Comparison of ENCODE assay signal across 26 mouse cellular contexts in the genomic region with DNA sequence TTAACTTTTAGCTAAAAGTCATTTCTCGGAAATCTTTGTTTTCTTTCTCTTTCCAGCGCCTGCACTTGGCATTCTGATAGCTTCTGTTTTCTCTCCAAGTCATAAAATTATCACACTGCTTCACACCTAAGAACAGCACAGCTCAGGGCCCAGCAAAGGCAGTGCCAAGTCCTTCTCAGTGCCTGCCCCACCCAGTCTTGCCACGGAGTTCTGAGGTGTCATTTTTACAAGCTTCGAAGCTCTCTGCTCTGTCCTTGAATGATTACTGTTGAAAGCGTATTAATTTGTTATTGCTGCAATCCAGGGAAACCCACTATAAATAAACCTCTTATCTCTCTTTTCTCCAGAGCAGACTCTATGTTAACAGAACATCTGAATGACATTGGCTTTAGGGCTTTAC. TPM values are rescaled to one million over a fixed set of nuclear protein-coding genes. Genes with fewer than 3 reads are reported as not detected.
DNase-seq lines count a peak whose midpoint lies in the region; ATAC-seq and TF ChIP-seq lines count a peak whose summit lies in the region.
"Had no signal": no experiment of that assay in that cellular context is flagged by ENCODE, and none has a peak within 500 bp of the region (broad histone marks: within the 10 kb centered on the region; RNA-seq: fewer than 3 reads in every experiment).

No protein-coding gene starts in this region.

- 21% methylated on average over 5 of the region's 5 CpGs for WGBS in heart, embryonic 11.5 days (ENCODE audit: insufficient replicate concordance)
- 69% methylated on average over 5 of the region's 5 CpGs for WGBS in midbrain, embryonic 11.5 days
- WGBS in midbrain, embryonic 15.5 days, result 61% methylated on average over 5 of the region's 5 CpGs
- WGBS in heart, embryonic 16.5 days, result 16% methylated on average over 5 of the region's 5 CpGs
- WGBS in intestine, postnatal 0 days, result 16% methylated on average over 5 of the region's 5 CpGs

- no peak for DNase-seq in heart, postnatal 4 days
- DNase-seq in midbrain, embryonic 11.5 days (ENCODE audit: low spot score, missing footprints), result peak; percentile 66
- DNase-seq in ovary, postnatal 14 days (ENCODE audit: low spot score), result no peak
- DNase-seq: adrenal gland, postnatal 14 days; cerebellum, adult 9-10 months; gastrocnemius, adult 2 months; kidney, adult 18-20 months; layer of hippocampus, adult 9-11 months; lung, adult 18-20 months; midbrain, embryonic 14.5 days; retina, postnatal 1 day; right cerebral cortex, postnatal 4 days; thymus, adult 2 months; thymus, postnatal 4 days had no signal

- peaks cover 3% of the 10 kb centered on the region; the same call in 1 of the 2 replicates for H3K4me1 ChIP-seq in heart, embryonic 11.5 days (ENCODE audit: control insufficient read depth, insufficient read depth, low read length)
- H3K4me1 ChIP-seq in midbrain, embryonic 11.5 days (ENCODE audit: control insufficient read depth, insufficient read depth, low read length), result peaks cover 3% of the 10 kb centered on the region
- H3K4me1 ChIP-seq in midbrain, embryonic 15.5 days, result no peaks in the 10 kb centered on the region
- H3K4me1 ChIP-seq in heart, embryonic 16.5 days (ENCODE audit: control insufficient read depth, insufficient read depth, low read length), result peaks cover 6% of the 10 kb centered on the region
- no peaks in the 10 kb centered on the region for H3K4me1 ChIP-seq in intestine, postnatal 0 days (replicated peaks; ENCODE audit: control insufficient read depth, insufficient read depth, low read length)
- H3K4me1 ChIP-seq: embryonic facial prominence, embryonic 10.5 days; limb, embryonic 13.5 days; liver, embryonic 12.5 days; neural tube, embryonic 12.5 days had no signal

- H3K4me2 ChIP-seq in heart, embryonic 11.5 days, result no peak overlapping the region
- H3K4me2 ChIP-seq in midbrain, embryonic 11.5 days, result no peak overlapping the region
- H3K4me2 ChIP-seq in midbrain, embryonic 15.5 days, result no peak overlapping the region
- peak overlapping the region; percentile 36; the same call in 1 of the 2 replicates for H3K4me2 ChIP-seq in heart, embryonic 16.5 days (ENCODE audit: low read depth, low read length)
- H3K4me2 ChIP-seq in intestine, postnatal 0 days (replicated peaks; ENCODE audit: low read depth), result no peak overlapping the region
- H3K4me2 ChIP-seq: limb, embryonic 13.5 days; liver, embryonic 12.5 days; neural tube, embryonic 12.5 days had no signal

- no peak for TF ChIP-seq CTCF in intestine, postnatal 0 days (IDR thresholded peaks at IDR 0.05; ENCODE audit: low read depth)

- H3K36me3 ChIP-seq in heart, embryonic 11.5 days (ENCODE audit: control insufficient read depth, insufficient read depth, low read length), result no peaks in the 10 kb centered on the region
- H3K36me3 ChIP-seq in midbrain, embryonic 11.5 days (ENCODE audit: control insufficient read depth, insufficient read depth, low read length), result no peaks in the 10 kb centered on the region
- H3K36me3 ChIP-seq in midbrain, embryonic 15.5 days (replicated peaks), result no peaks in the 10 kb centered on the region
- H3K36me3 ChIP-seq in heart, embryonic 16.5 days (ENCODE audit: control insufficient read depth, insufficient read depth), result no peaks in the 10 kb centered on the region
- no peaks in the 10 kb centered on the region for H3K36me3 ChIP-seq in intestine, postnatal 0 days (ENCODE audit: control insufficient read depth, insufficient read depth)
- H3K36me3 ChIP-seq: liver, embryonic 12.5 days; neural tube, embryonic 12.5 days had no signal

- no peak overlapping the region for H3K9ac ChIP-seq in heart, embryonic 11.5 days (ENCODE audit: low read depth, low read length)
- no peak overlapping the region for H3K9ac ChIP-seq in midbrain, embryonic 11.5 days (ENCODE audit: low read length)
- H3K9ac ChIP-seq in midbrain, embryonic 15.5 days, result no peak overlapping the region
- H3K9ac ChIP-seq in heart, embryonic 16.5 days (ENCODE audit: low read length), result peak overlapping the region; percentile 53
- no peak overlapping the region for H3K9ac ChIP-seq in intestine, postnatal 0 days (ENCODE audit: low read depth, low read length)
- H3K9ac ChIP-seq: limb, embryonic 13.5 days; liver, embryonic 12.5 days; neural tube, embryonic 12.5 days had no signal

- no peak overlapping the region for H3K4me3 ChIP-seq in heart, embryonic 11.5 days (ENCODE audit: low read depth, low read length)
- H3K4me3 ChIP-seq in midbrain, embryonic 11.5 days (ENCODE audit: low read depth, low read length), result no peak overlapping the region
- no peak overlapping the region for H3K4me3 ChIP-seq in midbrain, embryonic 15.5 days
- H3K4me3 ChIP-seq in heart, embryonic 16.5 days (ENCODE audit: low read length), result no peak overlapping the region
- H3K4me3 ChIP-seq in intestine, postnatal 0 days (ENCODE audit: low read depth, low read length), result no peak overlapping the region
- H3K4me3 ChIP-seq: embryonic facial prominence, embryonic 10.5 days; gastrocnemius, adult 2 months; limb, embryonic 13.5 days; liver, embryonic 12.5 days; neural tube, embryonic 12.5 days had no signal

- H3K9me3 ChIP-seq in heart, embryonic 11.5 days (replicated peaks; ENCODE audit: control insufficient read depth, low read length), result no peaks in the 10 kb centered on the region
- no peaks in the 10 kb centered on the region for H3K9me3 ChIP-seq in midbrain, embryonic 11.5 days (ENCODE audit: control insufficient read depth, low read length)
- no peaks in the 10 kb centered on the region for H3K9me3 ChIP-seq in midbrain, embryonic 15.5 days
- H3K9me3 ChIP-seq in heart, embryonic 16.5 days (replicated peaks; ENCODE audit: control insufficient read depth, low read length), result no peaks in the 10 kb centered on the region
- H3K9me3 ChIP-seq in intestine, postnatal 0 days (ENCODE audit: control insufficient read depth), result no peaks in the 10 kb centered on the region
- H3K9me3 ChIP-seq: embryonic facial prominence, embryonic 10.5 days; limb, embryonic 13.5 days; liver, embryonic 12.5 days; neural tube, embryonic 12.5 days had no signal

- H3K27ac ChIP-seq in heart, embryonic 11.5 days (ENCODE audit: low read depth, low read length), result 0 out of 2 replicates have a peak overlapping the region, but pooled peaks have one; percentile 1
- H3K27ac ChIP-seq in midbrain, embryonic 11.5 days (ENCODE audit: low read depth, low read length), result no peak overlapping the region
- H3K27ac ChIP-seq in midbrain, embryonic 15.5 days, result no peak overlapping the region
- peak overlapping the region; percentile 77 for H3K27ac ChIP-seq in heart, embryonic 16.5 days (ENCODE audit: low read length)
- H3K27ac ChIP-seq in intestine, postnatal 0 days (ENCODE audit: low read depth, low read length), result no peak overlapping the region
- H3K27ac ChIP-seq: embryonic facial prominence, embryonic 10.5 days; gastrocnemius, adult 2 months; hindbrain, postnatal 0 days; limb, embryonic 13.5 days; liver, embryonic 12.5 days; neural tube, embryonic 12.5 days; stomach, postnatal 0 days had no signal

- no peaks in the 10 kb centered on the region for H3K27me3 ChIP-seq in heart, embryonic 11.5 days (ENCODE audit: control insufficient read depth, insufficient read depth, low read length)
- no peaks in the 10 kb centered on the region for H3K27me3 ChIP-seq in midbrain, embryonic 11.5 days (ENCODE audit: control insufficient read depth, insufficient read depth, low read length)
- no peaks in the 10 kb centered on the region for H3K27me3 ChIP-seq in midbrain, embryonic 15.5 days (replicated peaks)
- no peaks in the 10 kb centered on the region for H3K27me3 ChIP-seq in heart, embryonic 16.5 days (ENCODE audit: control insufficient read depth, insufficient read depth, low read length)
- no peaks in the 10 kb centered on the region for H3K27me3 ChIP-seq in intestine, postnatal 0 days (replicated peaks; ENCODE audit: control insufficient read depth, insufficient read depth, low read length)
- H3K27me3 ChIP-seq: limb, embryonic 13.5 days; liver, embryonic 12.5 days; neural tube, embryonic 12.5 days had no signal

- ATAC-seq in heart, embryonic 11.5 days (replicated peaks; ENCODE audit: insufficient number of reproducible peaks, low FRiP score, low TSS enrichment), result no peak
- ATAC-seq in midbrain, embryonic 11.5 days (ENCODE audit: low FRiP score), result no peak
- no peak for ATAC-seq in midbrain, embryonic 15.5 days (replicated peaks)
- peak; percentile 66 for ATAC-seq in heart, embryonic 16.5 days (replicated peaks; ENCODE audit: extremely low read depth, insufficient read depth, low FRiP score)
- 0 out of 2 replicates have a peak, but pooled peaks have one; percentile 28 for ATAC-seq in intestine, postnatal 0 days
- ATAC-seq: activated CD4-positive, CD25-positive, alpha-beta regulatory T cell, adult 4 months; forebrain, embryonic 16.5 days; hindbrain, postnatal 0 days; liver, embryonic 12.5 days had no signal

RNA-seq across cellular contexts. Expression of gene Tnfaip6, which starts 15.7 kb away (rescaled TPM):
- 3.7 and 4.9 TPM in 2 replicates for polyA plus RNA-seq in heart, embryonic 11.5 days (2014; fragmentation: Nextera tagmentation; extraction: Ambion mirVana)
- 1 to 10 TPM; 4.2 to 4.4 TPM for total RNA-seq in heart, postnatal 4 days (2021)
- 17.0 and 22.8 TPM in 2 replicates for polyA plus RNA-seq in midbrain, embryonic 11.5 days (2014; fragmentation: Nextera tagmentation; extraction: Ambion mirVana)
- polyA plus RNA-seq in midbrain, embryonic 15.5 days (2015; fragmentation: Nextera tagmentation; extraction: Ambion mirVana), result 3.2 and 3.7 TPM in 2 replicates
- polyA plus RNA-seq in heart, embryonic 16.5 days (2015; fragmentation: Nextera tagmentation; extraction: Ambion mirVana), result 2.2 and 3.1 TPM in 2 replicates
- polyA plus RNA-seq in intestine, postnatal 0 days (2015; fragmentation: Nextera tagmentation; extraction: Ambion mirVana), result 1.7 and 2.4 TPM in 2 replicates
- polyA plus RNA-seq: activated CD4-positive, CD25-positive, alpha-beta regulatory T cell, adult 4 months had no signal

RNA-seq across cellular contexts. Expression of gene Rif1, which starts 19.1 kb away (rescaled TPM):
- polyA plus RNA-seq in heart, embryonic 11.5 days (2014; fragmentation: Nextera tagmentation; extraction: Ambion mirVana), result 27.9 and 29.8 TPM in 2 replicates
- 10 to 100 TPM; 34.2 to 35.8 TPM for total RNA-seq in heart, postnatal 4 days (2021)
- 51.2 and 51.4 TPM in 2 replicates for polyA plus RNA-seq in midbrain, embryonic 11.5 days (2014; fragmentation: Nextera tagmentation; extraction: Ambion mirVana)
- 21.6 and 23.8 TPM in 2 replicates for polyA plus RNA-seq in midbrain, embryonic 15.5 days (2015; fragmentation: Nextera tagmentation; extraction: Ambion mirVana)
- polyA plus RNA-seq in heart, embryonic 16.5 days (2015; fragmentation: Nextera tagmentation; extraction: Ambion mirVana), result 13.7 and 18.1 TPM in 2 replicates
- polyA plus RNA-seq in intestine, postnatal 0 days (2015; fragmentation: Nextera tagmentation; extraction: Ambion mirVana), result 9.3 and 13.3 TPM in 2 replicates

Comparison
In these comparisons a context has a peak if more than half of its experiments do, and no peak if none do; other contexts are left out.
1. ATAC-seq: peak in heart, embryonic 16.5 days (single experiment) and intestine, postnatal 0 days (single experiment); none in heart, embryonic 11.5 days (single experiment), midbrain, embryonic 11.5 days (single experiment) and midbrain, embryonic 15.5 days (single experiment).
2. H3K27ac ChIP-seq: peak in heart, embryonic 11.5 days (single experiment) and heart, embryonic 16.5 days (single experiment); none in midbrain, embryonic 11.5 days (single experiment), midbrain, embryonic 15.5 days (single experiment) and intestine, postnatal 0 days (single experiment).